Mouse (Mus musculus) MEL (cell line): ENCODE results near the gene Rheb. TPM values are rescaled to one million over a fixed set of nuclear protein-coding genes. Genes with fewer than 3 reads are reported as not detected.

ENCODE experiments used
- DNase-seq: peaks from one replicate; pipeline ENCODE4 v3.0.0; 2011; ENCODE audit warnings: low read depth, low spot score
- H3K27ac ChIP-seq: 2 replicates; pipeline ENCODE4 v1.5.1; 2012; ENCODE audit warnings: low read depth, mild to moderate bottlenecking, control low read depth, low read length, moderate library complexity; ENCODE audit not compliant: control insufficient read depth
- H3K27me3 ChIP-seq, 2 experiments: fragments of 150-350 bp in 1 of 2; sonication (generic) in 1 of 2; 2 replicates each; pipeline ENCODE4 v1.6.1; 2012; ENCODE audit warnings: low read length in 2 of 2, mild to moderate bottlenecking in 2 of 2, improper control_type of control experiment in 1 of 2, moderate library complexity in 1 of 2; ENCODE audit not compliant: insufficient read depth in 2 of 2, control insufficient read depth in 1 of 2
- H3K36me3 ChIP-seq, 2 experiments: 2 replicates each; pipeline ENCODE4 v1.6.1; 2012 to 2014; ENCODE audit warnings: low read length in 2 of 2, improper control_type of control experiment in 1 of 2, inconsistent platforms in 1 of 2, mild to moderate bottlenecking in 1 of 2; ENCODE audit not compliant: insufficient read depth in 2 of 2, control insufficient read depth in 1 of 2
- H3K4me1 ChIP-seq, 2 experiments: fragments of 150-350 bp in 1 of 2; sonication (generic) in 1 of 2; 2 replicates each; pipeline ENCODE4 v1.6.1; 2012; ENCODE audit warnings: low read length in 2 of 2, improper control_type of control experiment in 1 of 2, mild to moderate bottlenecking in 1 of 2; ENCODE audit not compliant: insufficient read depth in 2 of 2, control insufficient read depth in 1 of 2
- H3K4me3 ChIP-seq, 2 experiments: fragments of 150-350 bp in 1 of 2; sonication (generic) in 1 of 2; 2 replicates each; pipeline ENCODE4 v1.5.1; 2012; ENCODE audit warnings: low read depth in 2 of 2, low read length in 2 of 2, mild to moderate bottlenecking in 2 of 2, moderate library complexity in 2 of 2, control low read depth in 1 of 2, improper control_type of control experiment in 1 of 2; ENCODE audit not compliant: control insufficient read depth in 1 of 2, insufficient read depth in 1 of 2
- H3K79me2 ChIP-seq: 2 replicates; pipeline ENCODE4 v1.6.1; 2012; ENCODE audit warnings: mild to moderate bottlenecking, low read length, moderate library complexity; ENCODE audit not compliant: control insufficient read depth, poor library complexity, insufficient read depth
- H3K9ac ChIP-seq: 2 replicates; pipeline ENCODE4 v1.6.1; 2012; ENCODE audit warnings: low read depth, mild to moderate bottlenecking, control low read depth, low read length, moderate library complexity; ENCODE audit not compliant: control insufficient read depth, poor library complexity, severe bottlenecking
- H3K9me3 ChIP-seq: fragments of 150-350 bp; sonication (generic); replicated peaks from 2 replicates; pipeline ENCODE4 v1.6.1; 2012; ENCODE audit warnings: mild to moderate bottlenecking, low read length, improper control_type of control experiment, moderate library complexity; ENCODE audit not compliant: insufficient read depth
- CHD1 ChIP-seq: IDR thresholded peaks from 2 replicates; pipeline ENCODE4 v1.6.1; 2012; ENCODE audit warnings: low read depth, mild to moderate bottlenecking, inconsistent platforms, low read length, improper control_type of control experiment
- E2F4 ChIP-seq: IDR thresholded peaks from 2 replicates; pipeline ENCODE4 v1.6.1; 2011; ENCODE audit warnings: low read depth, low read length, improper control_type of control experiment, borderline replicate concordance
- EP300 ChIP-seq, 2 experiments: IDR thresholded peaks; 2 replicates each; pipeline ENCODE4 v1.6.1; 2011; ENCODE audit warnings: improper control_type of control experiment in 2 of 2, low read length in 2 of 2, low read depth in 1 of 2, mild to moderate bottlenecking in 1 of 2
- GABPA ChIP-seq: IDR thresholded peaks from 2 replicates; pipeline ENCODE4 v1.6.1; 2012; ENCODE audit warnings: low read depth, mild to moderate bottlenecking, inconsistent platforms, low read length, improper control_type of control experiment, moderate library complexity
- GATA1 ChIP-seq: IDR thresholded peaks from 2 replicates; pipeline ENCODE4 v1.6.1; 2011; ENCODE audit warnings: low read depth, low read length, improper control_type of control experiment
- HCFC1 ChIP-seq: IDR thresholded peaks from 2 replicates; pipeline ENCODE4 v1.6.1; 2012; ENCODE audit warnings: low read depth, mild to moderate bottlenecking, inconsistent platforms, low read length, improper control_type of control experiment, moderate library complexity
- MEF2A ChIP-seq: IDR thresholded peaks from 2 replicates; pipeline ENCODE4 v1.6.1; 2014; ENCODE audit warnings: low read depth, mild to moderate bottlenecking, inconsistent platforms, low read length, improper control_type of control experiment; ENCODE audit not compliant: poor library complexity, insufficient replicate concordance, severe bottlenecking; ENCODE audit errors: extremely low read depth
- NELFE ChIP-seq: IDR thresholded peaks from 2 replicates; pipeline ENCODE4 v1.6.1; 2011; ENCODE audit warnings: low read depth, low read length, improper control_type of control experiment
- POLR2A ChIP-seq, 2 experiments: IDR thresholded peaks; 2 replicates each; pipeline ENCODE4 v1.6.1; 2011 to 2012; ENCODE audit warnings: low read length in 2 of 2, mild to moderate bottlenecking in 2 of 2, control low read depth in 1 of 2, improper control_type of control experiment in 1 of 2, low read depth in 1 of 2, moderate library complexity in 1 of 2; ENCODE audit not compliant: control insufficient read depth in 1 of 2, insufficient read depth in 1 of 2, poor library complexity in 1 of 2
- POLR2AphosphoS2 ChIP-seq: IDR thresholded peaks from 2 replicates; pipeline ENCODE4 v1.6.1; 2011; ENCODE audit warnings: low read length, improper control_type of control experiment
- POLR2AphosphoS5 ChIP-seq: IDR thresholded peaks from 2 replicates; pipeline ENCODE4 v1.6.1; 2012; ENCODE audit warnings: low read depth, borderline replicate concordance, mild to moderate bottlenecking, inconsistent platforms, low read length, moderate library complexity, mixed read lengths
- RAD21 ChIP-seq: IDR thresholded peaks from 2 replicates; pipeline ENCODE4 v1.6.1; 2011; ENCODE audit warnings: mild to moderate bottlenecking, low read depth, low read length, improper control_type of control experiment
- ZC3H11A ChIP-seq: IDR thresholded peaks from 2 replicates; pipeline ENCODE4 v1.6.1; 2012; ENCODE audit warnings: low read depth, mild to moderate bottlenecking, inconsistent platforms, low read length, improper control_type of control experiment
- polyA plus RNA-seq, 2 experiments: library from polyadenylated mRNA; stranded (reverse) in 1 of 2; unstranded in 1 of 2; fragments of >175 nt in 1 of 2; fragments of >200 nt in 1 of 2; gene quantifications; 2 replicates each; pipeline versions ENCODE4 v1.2.1 to v1.2.4; 2012; ENCODE audit warnings: low replicate concordance in 2 of 2, low read depth in 1 of 2; ENCODE audit not compliant: insufficient read length in 2 of 2, insufficient read depth in 1 of 2, missing spikeins in 1 of 2
- total RNA-seq: library from RNA; depleted of rRNA; stranded (reverse); fragments of 300-350 nt; gene quantifications from 2 replicates; pipeline ENCODE4 v1.2.3, GENCODE M21; 2012

Rheb gene
- total and polyA plus RNA-seq, 3 experiments = 61.3 to 731 (median 114) TPM

DNA sequence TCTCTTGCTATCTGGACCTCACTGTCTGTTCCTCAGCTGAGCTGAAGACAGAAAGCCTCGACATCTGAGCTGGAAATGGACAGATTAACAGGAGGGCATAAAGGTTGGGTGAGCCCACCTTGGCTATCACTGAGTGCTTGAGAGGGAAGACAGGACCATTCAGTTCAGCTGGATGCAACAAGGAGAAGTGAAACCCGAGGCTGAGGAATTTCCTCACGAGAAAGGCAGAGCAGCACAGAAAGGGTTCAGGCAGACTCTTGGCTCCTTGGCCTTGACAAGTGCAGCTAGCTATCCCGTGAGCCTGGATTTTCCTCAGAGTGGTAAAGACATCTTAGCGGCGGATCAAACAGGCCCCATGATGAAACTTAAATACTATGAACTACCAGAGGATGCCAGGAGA lies 37.2 kb downstream of the Rheb start:
- Histone ChIP-seq H3K4me3 (no peak overlapping the region), H3K9ac (no peak overlapping the region), H3K4me1 (no peaks in the 10 kb centered on the region), H3K79me2 (no peaks in the 10 kb centered on the region), H3K27me3 (no peaks in the 10 kb centered on the region), H3K27ac (no peak overlapping the region), H3K36me3 (peaks cover 0 to 24% of the 10 kb centered on the region in 2 experiments; a peak in 2 of 4 replicates), H3K9me3 (no peaks in the 10 kb centered on the region)
- TF ChIP-seq RAD21 (no peak), E2F4 (no peak), NELFE (no peak), EP300 (IDR thresholded peaks at IDR 0.05; ENCODE audit: low read depth in 1 of 2, low read length in 2 of 2) (no peak), POLR2AphosphoS5 (no peak), HCFC1 (no peak), ZC3H11A (no peak), POLR2A (IDR thresholded peaks at IDR 0.05; ENCODE audit: control insufficient read depth in 1 of 2, insufficient read depth in 1 of 2, low read depth in 1 of 2, low read length in 2 of 2, poor library complexity in 1 of 2) (no peak), GATA1 (no peak)
- no peak for DNase-seq

DNA sequence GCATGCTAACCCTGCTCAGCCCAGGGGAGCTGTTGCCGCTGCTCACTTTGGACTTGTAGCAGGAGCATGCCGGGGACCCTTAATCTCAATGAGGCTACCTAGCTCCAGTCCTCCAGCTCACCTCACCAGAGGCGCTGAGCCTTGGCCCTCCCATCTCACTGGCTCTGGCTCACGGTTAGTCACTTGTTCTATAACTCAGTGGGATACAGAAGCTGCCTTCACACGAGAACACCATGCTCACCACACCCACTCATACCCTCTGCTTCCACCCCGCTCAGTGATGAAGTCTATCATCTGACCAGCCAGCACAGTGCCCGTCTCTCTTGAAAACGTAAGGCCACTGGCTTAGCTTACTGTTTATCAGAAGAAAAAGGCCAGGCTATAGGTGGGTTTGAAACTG lies 37.8 kb downstream of the Rheb start:
- peaks cover 0 to 24% of the 10 kb centered on the region in 2 experiments; a peak in 2 of 4 replicates for H3K36me3 ChIP-seq
- no peak overlapping the region for H3K4me3 ChIP-seq
- TF ChIP-seq MEF2A = no peak
- TF ChIP-seq GABPA = no peak
- TF ChIP-seq POLR2A (IDR thresholded peaks at IDR 0.05; ENCODE audit: control insufficient read depth in 1 of 2, insufficient read depth in 1 of 2, low read depth in 1 of 2, low read length in 2 of 2, poor library complexity in 1 of 2) = no peak
- no peaks in the 10 kb centered on the region for H3K79me2 ChIP-seq
- H3K27me3 ChIP-seq = no peaks in the 10 kb centered on the region
- H3K9me3 ChIP-seq = no peaks in the 10 kb centered on the region
- no peak overlapping the region for H3K27ac ChIP-seq
- DNase-seq = no peak
- no peaks in the 10 kb centered on the region for H3K4me1 ChIP-seq
- no peak overlapping the region for H3K9ac ChIP-seq

DNA sequence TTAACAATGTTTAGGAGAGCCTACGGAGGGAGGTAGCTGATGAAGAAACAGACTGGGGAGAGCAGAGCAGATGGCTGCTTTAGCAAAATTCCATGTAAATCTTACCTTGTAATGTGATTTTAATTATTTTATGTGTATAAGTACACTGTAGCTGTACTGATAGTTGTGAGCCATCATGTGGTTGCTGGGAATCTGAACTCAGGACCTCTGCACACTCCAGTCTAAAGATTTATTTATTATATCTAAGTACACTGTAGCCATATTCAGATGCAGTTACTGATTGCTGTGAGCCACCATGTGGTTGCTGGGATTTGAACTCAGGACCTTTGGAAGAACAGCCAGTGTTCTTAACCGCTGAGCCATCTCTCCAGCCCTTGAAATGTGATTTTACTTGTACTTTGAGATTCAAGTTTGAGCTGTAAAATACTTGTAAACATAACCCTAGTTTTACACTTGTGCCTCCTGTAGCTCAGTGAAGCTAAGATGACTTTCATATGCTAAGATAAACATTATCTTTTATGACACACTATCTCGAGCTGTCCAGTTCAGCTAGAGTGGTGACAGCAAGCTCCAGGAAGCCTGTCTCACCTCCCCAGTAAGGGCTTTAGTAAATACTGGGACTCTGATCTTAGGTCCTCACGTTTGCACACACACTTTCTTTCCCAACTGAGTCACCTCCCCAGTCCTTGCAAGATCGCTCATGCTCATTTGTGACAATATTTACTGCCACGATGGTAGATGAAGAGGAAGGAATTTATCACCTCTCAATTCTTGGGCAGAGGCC lies 40.4 kb downstream of the Rheb start:
- H3K4me1 ChIP-seq = no peaks in the 10 kb centered on the region
- H3K27me3 ChIP-seq = no peaks in the 10 kb centered on the region
- no peaks in the 10 kb centered on the region for H3K9me3 ChIP-seq
- H3K9ac ChIP-seq = no peak overlapping the region
- H3K36me3 ChIP-seq = peaks cover 0 to 17% of the 10 kb centered on the region in 2 experiments; a peak in 2 of 4 replicates
- H3K4me3 ChIP-seq = no peak overlapping the region
- no peaks in the 10 kb centered on the region for H3K79me2 ChIP-seq
- DNase-seq = no peak
- H3K27ac ChIP-seq = no peak overlapping the region
- TF ChIP-seq POLR2AphosphoS2 = peak; percentile 61; the same call in 1 of the 2 replicates
- no peak for TF ChIP-seq CHD1
